Mouse (Mus musculus) heart, postnatal 0 days (tissue): ENCODE data around the gene Dnase1l3.
A peak's percentile ranks its signal among the peaks of the same experiment; 100 is the strongest.

ENCODE experiments used
- CTCF ChIP-seq: IDR thresholded peaks from 2 replicates; pipeline ENCODE4 v1.5.1; 2016; ENCODE audit warnings: antibody characterized with exemption, control low read depth, low read depth
- EP300 ChIP-seq: IDR thresholded peaks from 2 replicates; pipeline ENCODE4 v1.6.1; 2016; ENCODE audit warnings: antibody characterized with exemption, low read depth

DNA sequence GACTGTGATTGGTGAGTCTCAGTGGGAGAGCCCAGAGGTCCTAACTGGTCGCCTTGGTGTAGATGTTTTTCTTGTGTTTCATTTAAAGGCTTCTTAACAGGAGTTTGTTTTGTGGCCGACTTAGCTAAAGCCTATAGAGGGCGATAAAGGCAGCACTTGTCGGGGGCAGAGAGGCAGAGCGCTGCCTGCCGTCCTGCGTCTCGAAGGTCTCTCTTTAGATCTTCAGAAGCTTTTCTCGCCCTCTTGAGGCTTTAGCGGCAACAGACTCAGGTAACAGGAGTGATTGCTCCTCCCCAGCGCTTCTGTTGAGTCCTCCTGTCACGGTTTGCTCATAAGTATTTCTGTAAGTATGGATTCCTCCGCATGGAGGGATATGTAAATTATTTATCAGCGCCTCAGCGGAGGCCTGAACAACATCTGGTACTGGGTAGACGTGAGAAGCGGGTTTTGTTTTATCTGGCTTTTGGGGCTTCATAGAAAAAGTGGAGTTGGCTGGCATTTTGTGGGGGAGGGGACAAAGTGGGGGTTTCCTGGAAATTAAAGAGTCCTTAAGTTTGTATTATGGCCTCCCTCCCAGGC, 57.2 kb downstream of the Dnase1l3 start:
- peak; percentile 50 for TF ChIP-seq CTCF
- TF ChIP-seq EP300 = no peak
